Mouse (Mus musculus) kidney, embryonic 14.5 days (tissue): ENCODE results near the gene Arhgap31. TPM values are rescaled to one million over a fixed set of nuclear protein-coding genes. Genes with fewer than 3 reads are reported as not detected.

Source experiments
- ATAC-seq: fragments of 200-750 bp; cut with Nextera tagmentation; 2 replicates; pipeline ENCODE4 v1.8.0; 2017; ENCODE audit warnings: moderate number of reproducible peaks, mild to moderate bottlenecking, moderate TSS enrichment, moderate library complexity; ENCODE audit not compliant: low FRiP score, low TSS enrichment
- H3K27ac ChIP-seq: fragments of 300-500 bp; sonication (generic); 2 replicates; pipeline ENCODE4 v1.5.1; 2014; ENCODE audit warnings: low read depth, mild to moderate bottlenecking, low read length, moderate library complexity, mixed read lengths
- H3K27me3 ChIP-seq: fragments of 300-500 bp; sonication (generic); 2 replicates; pipeline ENCODE4 v1.6.1; 2014; ENCODE audit warnings: mild to moderate bottlenecking, low read length; ENCODE audit not compliant: control insufficient read depth, insufficient read depth
- H3K36me3 ChIP-seq: fragments of 300-500 bp; sonication (generic); 2 replicates; pipeline ENCODE4 v1.6.1; 2014; ENCODE audit warnings: low read length, mixed read lengths; ENCODE audit not compliant: control insufficient read depth, insufficient read depth
- H3K4me1 ChIP-seq: fragments of 300-500 bp; sonication (generic); 2 replicates; pipeline ENCODE4 v1.6.1; 2014; ENCODE audit warnings: low read length, mixed read lengths; ENCODE audit not compliant: control insufficient read depth, insufficient read depth
- H3K4me2 ChIP-seq: fragments of 300-500 bp; sonication (generic); replicated peaks from 2 replicates; pipeline ENCODE4 v1.6.1; 2014; ENCODE audit warnings: low read depth, mild to moderate bottlenecking, low read length
- H3K4me3 ChIP-seq: fragments of 300-500 bp; sonication (generic); 2 replicates; pipeline ENCODE4 v1.5.1; 2014; ENCODE audit warnings: mild to moderate bottlenecking, low read length
- H3K9ac ChIP-seq: fragments of 300-500 bp; sonication (generic); 2 replicates; pipeline ENCODE4 v1.6.1; 2014; ENCODE audit warnings: low read depth, mild to moderate bottlenecking, low read length, moderate library complexity
- H3K9me3 ChIP-seq: fragments of 300-500 bp; sonication (generic); 2 replicates; pipeline ENCODE4 v1.6.1; 2016; ENCODE audit warnings: low read length; ENCODE audit not compliant: control insufficient read depth
- WGBS: fragments of 180-500 bp; shearing (Covaris S2); extraction: QIAGEN DNeasy Blood & Tissue Kit; methylation state at CpG from one replicate; pipeline ENCODE4 v1.1.7; 2014; 5-methylcytosine and 5-hydroxymethylcytosine counted together
- polyA plus RNA-seq: library from polyadenylated mRNA; unstranded; fragments of >200 nt; fragmentation: Nextera tagmentation; extraction: Ambion mirVana; gene quantifications from 2 replicates; pipeline ENCODE4 v1.2.1, GENCODE M21; 2014

Gene Arhgap31
- polyA plus RNA-seq, 1 experiment from 2014 or later, result 10.0 TPM

DNA sequence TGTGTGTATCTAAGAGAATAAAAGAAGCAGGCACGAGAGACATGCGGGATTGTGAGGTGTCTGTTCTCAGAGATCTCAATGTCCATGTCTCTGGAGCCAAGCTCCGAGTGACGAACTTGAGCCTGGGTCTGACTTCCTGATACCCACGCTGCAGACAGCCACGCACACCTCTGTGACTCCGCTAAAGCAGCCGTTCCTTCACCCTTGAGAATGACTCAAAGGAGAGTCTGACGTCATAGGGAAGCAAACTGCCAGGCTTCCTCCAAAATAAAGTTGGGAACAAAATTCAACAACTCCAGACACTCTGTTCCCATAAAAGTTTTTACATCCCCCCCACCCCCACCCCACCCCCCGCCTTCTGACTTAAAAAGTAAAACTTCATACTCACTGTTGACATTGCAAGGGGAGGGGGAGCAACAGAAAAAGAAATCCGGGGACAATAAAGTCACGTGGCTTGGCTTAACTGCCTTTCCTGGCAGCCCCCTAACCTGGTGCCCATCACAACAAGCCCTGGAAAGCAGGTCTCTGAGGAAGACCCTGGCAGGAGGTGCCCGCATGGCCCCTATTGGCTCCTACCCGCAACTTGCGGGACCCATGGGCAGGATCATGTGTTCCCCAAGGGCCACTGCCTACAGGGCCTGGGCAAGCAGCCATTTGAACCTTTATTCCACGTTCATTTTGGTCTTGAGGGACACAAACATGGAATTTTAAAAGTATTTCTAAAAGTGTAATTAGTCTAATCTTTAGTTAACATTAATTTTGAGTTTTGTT lies 12.5 kb downstream of the Arhgap31 start:
- ATAC-seq, result no peak
- WGBS, result 71% methylated on average over 16 of the region's 16 CpGs
- Histone ChIP-seq H3K9me3 (no peaks in the 10 kb centered on the region), H3K27ac (no peak overlapping the region), H3K4me1 (no peaks in the 10 kb centered on the region), H3K9ac (no peak overlapping the region), H3K36me3 (no peaks in the 10 kb centered on the region), H3K27me3 (no peaks in the 10 kb centered on the region), H3K4me3 (no peak overlapping the region), H3K4me2 (no peak overlapping the region)

DNA sequence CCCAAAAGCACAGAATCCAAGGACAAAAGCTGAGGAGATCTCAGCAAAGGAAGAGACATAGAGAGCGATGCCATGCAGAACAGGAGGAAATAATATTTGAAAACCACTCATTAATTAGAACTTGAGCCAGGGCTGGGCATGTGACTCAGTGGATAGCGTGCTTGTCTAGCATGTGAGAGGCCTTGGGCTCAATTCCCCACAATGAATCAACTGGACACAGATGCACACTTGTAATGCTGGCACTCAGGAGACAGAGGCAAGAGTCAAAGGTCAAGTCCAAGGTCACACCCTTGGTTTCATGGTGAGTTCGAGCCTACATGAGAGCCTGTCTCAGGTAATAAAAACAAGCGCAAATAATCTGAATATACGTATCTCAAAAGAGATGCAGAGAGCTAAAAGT lies 15.5 kb downstream of the Arhgap31 start:
- Histone ChIP-seq H3K4me3 (no peak overlapping the region), H3K9ac (no peak overlapping the region), H3K27ac (no peak overlapping the region), H3K4me2 (no peak overlapping the region), H3K27me3 (no peaks in the 10 kb centered on the region), H3K36me3 (no peaks in the 10 kb centered on the region), H3K4me1 (no peaks in the 10 kb centered on the region), H3K9me3 (no peaks in the 10 kb centered on the region)
- no peak for ATAC-seq
- 83% methylated on average over 5 of the region's 5 CpGs for WGBS

DNA sequence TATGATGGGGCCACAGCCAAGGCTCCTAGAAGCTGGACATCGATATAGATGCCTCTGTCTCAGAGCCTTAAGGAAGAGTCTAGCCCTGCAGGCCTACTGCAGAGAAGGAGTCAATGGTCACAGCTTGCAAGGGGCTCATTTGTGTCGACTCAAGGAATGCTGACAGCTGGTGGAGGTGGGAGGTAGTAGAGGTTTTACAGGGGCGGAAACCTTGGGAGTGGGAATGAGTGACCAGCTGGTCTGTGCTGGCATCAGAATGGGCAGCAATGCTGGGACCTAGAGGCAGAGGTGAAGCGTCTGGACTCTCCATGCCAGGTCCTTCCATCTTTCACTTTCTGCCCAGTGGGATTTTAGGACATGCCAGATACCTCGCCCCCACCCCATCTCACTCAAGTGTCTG lies 17.5 kb downstream of the Arhgap31 start:
- Histone ChIP-seq H3K36me3 (no peaks in the 10 kb centered on the region), H3K4me2 (no peak overlapping the region), H3K9me3 (no peaks in the 10 kb centered on the region), H3K4me1 (no peaks in the 10 kb centered on the region), H3K27ac (no peak overlapping the region), H3K4me3 (no peak overlapping the region), H3K27me3 (no peaks in the 10 kb centered on the region), H3K9ac (no peak overlapping the region)
- WGBS, result 77% methylated on average over 5 of the region's 5 CpGs
- no peak for ATAC-seq

DNA sequence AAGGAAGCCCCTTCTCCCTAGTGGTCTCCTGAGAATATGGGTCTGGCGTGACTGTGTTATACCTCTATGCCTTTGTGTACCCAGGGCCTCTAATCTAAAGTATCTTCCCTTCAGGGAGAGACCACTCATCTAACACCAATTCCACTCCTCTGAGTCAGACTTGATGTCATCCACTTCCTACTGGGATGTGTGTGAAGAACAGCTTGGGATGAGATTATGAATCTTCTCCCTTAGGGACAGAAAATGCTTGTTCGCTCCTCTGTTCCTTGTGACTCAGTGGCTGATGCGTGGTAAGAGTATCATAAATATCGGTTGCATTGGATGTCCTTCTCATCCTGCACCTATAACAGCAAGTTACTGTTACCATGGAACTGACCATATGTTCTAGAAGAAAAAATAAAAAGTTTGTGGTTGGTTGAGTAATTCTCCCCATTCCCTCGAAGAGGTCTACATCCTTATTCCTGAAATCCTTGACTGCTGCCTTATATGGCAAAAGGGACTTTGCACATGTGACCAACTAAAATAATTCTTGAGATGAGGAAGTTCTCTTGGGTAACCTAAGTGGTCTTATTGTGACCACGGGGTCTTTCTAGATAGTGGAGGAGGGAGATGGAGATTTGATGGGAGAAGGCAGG lies 18.1 kb downstream of the Arhgap31 start:
- H3K27ac ChIP-seq, result no peak overlapping the region
- 89% methylated on average over 6 of the region's 6 CpGs for WGBS

DNA sequence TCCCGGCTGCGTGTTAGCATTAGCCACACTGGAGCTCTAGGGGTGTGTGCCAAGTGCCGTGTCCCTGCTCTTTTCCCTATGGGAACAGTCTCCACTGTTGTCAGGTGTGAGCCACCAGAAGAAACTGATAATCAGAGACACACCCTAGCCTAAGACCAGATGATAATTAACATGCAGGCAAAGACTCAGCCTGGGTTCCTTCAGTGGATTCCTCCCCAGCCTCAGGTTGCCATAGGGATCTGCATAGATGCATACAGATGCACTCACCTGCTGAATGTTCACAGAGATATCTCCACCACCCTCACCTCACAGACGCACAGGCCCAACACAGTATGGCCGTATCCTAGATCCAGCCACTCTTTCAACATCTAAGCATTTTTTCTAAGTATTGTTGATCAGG lies 22.6 kb downstream of the Arhgap31 start:
- Histone ChIP-seq H3K4me1 (peaks cover 16% of the 10 kb centered on the region; the same call in 1 of the 2 replicates), H3K9ac (no peak overlapping the region), H3K27me3 (no peaks in the 10 kb centered on the region), H3K4me2 (no peak overlapping the region), H3K4me3 (no peak overlapping the region), H3K9me3 (no peaks in the 10 kb centered on the region), H3K27ac (no peak overlapping the region), H3K36me3 (no peaks in the 10 kb centered on the region)
- ATAC-seq, result no peak
- WGBS, result 96% methylated on average over 5 of the region's 5 CpGs

More for the DNA sequence above, 18.1 kb downstream of the Arhgap31 start:
- Histone ChIP-seq H3K9ac (no peak overlapping the region), H3K4me2 (no peak overlapping the region), H3K27me3 (no peaks in the 10 kb centered on the region), H3K4me1 (0 out of 2 replicates have a peak, but pooled peaks cover under 1% of the 10 kb centered on the region), H3K4me3 (no peak overlapping the region), H3K9me3 (no peaks in the 10 kb centered on the region), H3K36me3 (no peaks in the 10 kb centered on the region)
- no peak for ATAC-seq

DNA sequence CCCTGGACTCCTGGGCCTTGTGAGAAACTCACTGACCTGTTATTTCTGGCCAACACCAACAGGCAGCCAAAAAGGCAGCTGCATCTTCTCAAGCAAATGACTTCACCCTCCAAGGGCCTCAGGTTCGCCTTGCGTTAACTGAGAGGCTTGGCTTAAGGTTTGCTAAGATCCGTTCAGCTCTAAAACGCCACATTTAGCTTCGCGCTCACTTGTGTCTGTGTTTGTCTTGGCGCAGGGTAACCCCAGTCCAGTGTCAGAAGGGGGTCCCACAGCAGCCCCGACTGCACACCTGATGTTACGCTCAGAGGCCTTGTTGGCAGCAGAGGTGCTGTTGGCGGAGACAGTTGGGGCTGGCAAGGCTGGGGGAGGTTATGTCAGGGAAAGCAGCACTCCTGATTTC lies 23.3 kb downstream of the Arhgap31 start:
- peaks cover 16% of the 10 kb centered on the region; the same call in 1 of the 2 replicates for H3K4me1 ChIP-seq
- H3K9me3 ChIP-seq, result no peaks in the 10 kb centered on the region
- H3K27ac ChIP-seq, result no peak overlapping the region; the same call in 1 of the 2 replicates
- H3K36me3 ChIP-seq, result no peaks in the 10 kb centered on the region
- no peak overlapping the region for H3K9ac ChIP-seq
- no peaks in the 10 kb centered on the region for H3K27me3 ChIP-seq
- no peak overlapping the region for H3K4me2 ChIP-seq
- ATAC-seq, result peak; percentile 48; the same call in 1 of the 2 replicates
- H3K4me3 ChIP-seq, result no peak overlapping the region
- 38% methylated on average over 10 of the region's 10 CpGs for WGBS

DNA sequence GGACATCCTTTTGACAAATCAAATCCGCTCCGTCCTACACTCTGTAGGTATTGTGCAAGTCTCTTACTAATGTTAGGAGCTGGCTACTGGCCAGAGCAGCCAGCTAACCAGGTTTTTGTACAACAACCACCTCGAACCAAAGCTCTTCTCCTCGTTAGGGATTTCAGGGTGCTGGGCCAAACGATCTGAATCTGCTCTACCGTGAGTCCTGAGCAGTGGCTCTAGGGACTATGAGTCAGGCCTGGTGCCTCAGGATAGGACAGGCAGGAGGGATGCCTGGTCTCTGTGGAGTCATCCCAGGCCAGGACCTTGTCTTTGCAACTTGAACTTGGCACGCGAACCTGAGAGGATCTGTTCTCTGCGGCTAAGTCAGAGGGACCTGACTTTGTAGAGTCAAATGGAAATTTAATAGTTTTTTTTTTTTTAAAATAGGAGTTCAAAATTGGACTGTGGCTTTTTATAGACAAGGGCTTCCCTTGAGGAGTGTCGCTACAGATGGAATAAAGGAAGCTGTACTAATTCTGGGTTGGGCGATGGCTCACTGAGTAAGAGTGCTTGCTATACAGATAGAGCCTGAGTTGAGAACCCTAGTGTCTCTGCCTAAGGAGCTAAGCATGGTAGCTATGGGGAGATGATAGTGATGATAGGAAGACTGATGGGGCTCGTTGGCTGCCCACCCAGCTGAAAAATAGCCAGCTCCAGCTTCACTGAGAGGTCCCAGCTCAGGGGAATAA lies 24.4 kb downstream of the Arhgap31 start:
- no peak for ATAC-seq
- H3K27ac ChIP-seq, result no peak overlapping the region
- H3K9me3 ChIP-seq, result no peaks in the 10 kb centered on the region
- no peaks in the 10 kb centered on the region for H3K27me3 ChIP-seq
- no peak overlapping the region for H3K4me2 ChIP-seq
- H3K4me1 ChIP-seq, result peaks cover 16% of the 10 kb centered on the region; the same call in 1 of the 2 replicates
- no peaks in the 10 kb centered on the region for H3K36me3 ChIP-seq
- 86% methylated on average over 12 of the region's 12 CpGs for WGBS
- H3K4me3 ChIP-seq, result no peak overlapping the region
- H3K9ac ChIP-seq, result no peak overlapping the region

DNA sequence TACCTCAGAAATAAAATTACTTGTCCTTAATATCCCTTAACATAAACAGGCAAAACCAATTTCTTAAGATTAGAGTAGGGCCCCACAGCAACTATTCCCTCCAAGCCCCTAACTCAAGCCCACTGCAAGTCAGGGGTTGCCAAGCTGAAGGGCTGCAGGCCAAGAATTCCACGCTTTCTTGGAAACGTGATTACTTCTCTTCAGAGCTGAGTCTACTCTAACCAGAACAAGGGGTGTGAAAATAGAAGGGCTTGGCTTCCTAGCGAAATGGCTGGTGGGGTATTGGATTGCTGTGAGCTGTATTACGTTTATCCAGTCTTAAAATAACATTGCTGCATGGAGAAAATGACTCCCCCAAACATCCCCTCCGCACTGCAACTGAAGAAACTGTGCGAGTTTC lies 25.4 kb downstream of the Arhgap31 start:
- no peaks in the 10 kb centered on the region for H3K9me3 ChIP-seq
- H3K27ac ChIP-seq, result no peak overlapping the region
- WGBS, result 31% methylated on average over 6 of the region's 6 CpGs
- H3K36me3 ChIP-seq, result no peaks in the 10 kb centered on the region
- H3K4me2 ChIP-seq, result no peak overlapping the region
- no peak overlapping the region for H3K4me3 ChIP-seq
- no peaks in the 10 kb centered on the region for H3K27me3 ChIP-seq
- no peak for ATAC-seq
- H3K9ac ChIP-seq, result no peak overlapping the region
- peaks cover 16% of the 10 kb centered on the region; the same call in 1 of the 2 replicates for H3K4me1 ChIP-seq

DNA sequence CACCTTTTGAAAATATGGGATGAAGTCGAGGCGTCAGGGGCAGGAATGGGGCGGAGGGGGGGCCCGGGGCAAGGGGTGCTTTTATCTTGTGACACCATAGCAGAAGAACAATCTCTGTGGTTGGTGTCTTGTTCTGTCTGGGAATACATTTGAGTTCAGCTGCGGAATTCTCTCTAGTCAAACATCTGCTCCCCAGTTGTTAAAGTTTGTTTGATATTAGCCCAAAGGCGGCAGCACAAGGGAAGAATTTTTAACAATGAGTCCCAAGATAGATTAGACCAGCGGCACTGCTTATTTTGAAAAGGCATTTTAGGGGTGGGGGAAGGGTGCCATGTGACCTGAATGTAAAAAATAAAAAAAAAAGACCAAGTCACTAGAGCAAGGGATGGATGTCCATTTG lies 30.0 kb downstream of the Arhgap31 start:
- no peak for ATAC-seq
- no peaks in the 10 kb centered on the region for H3K9me3 ChIP-seq

More for the DNA sequence above, 30.0 kb downstream of the Arhgap31 start:
- no peak overlapping the region for H3K4me3 ChIP-seq
- peaks cover 13% of the 10 kb centered on the region; the same call in 1 of the 2 replicates for H3K4me1 ChIP-seq
- no peak overlapping the region for H3K4me2 ChIP-seq
- WGBS, result 60% methylated on average over 7 of the region's 7 CpGs
- H3K36me3 ChIP-seq, result no peaks in the 10 kb centered on the region
- no peak overlapping the region for H3K9ac ChIP-seq
- H3K27ac ChIP-seq, result no peak overlapping the region
- H3K27me3 ChIP-seq, result no peaks in the 10 kb centered on the region
